Mouse (Mus musculus): ENCODE measurements at regions not wholly inside any gene's neighbourhood (a gene's known extent, or its start where the extent isn't known, plus 50 kb on each side); places are given as distances from the start of the nearest gene placed in this dataset.

DNA sequence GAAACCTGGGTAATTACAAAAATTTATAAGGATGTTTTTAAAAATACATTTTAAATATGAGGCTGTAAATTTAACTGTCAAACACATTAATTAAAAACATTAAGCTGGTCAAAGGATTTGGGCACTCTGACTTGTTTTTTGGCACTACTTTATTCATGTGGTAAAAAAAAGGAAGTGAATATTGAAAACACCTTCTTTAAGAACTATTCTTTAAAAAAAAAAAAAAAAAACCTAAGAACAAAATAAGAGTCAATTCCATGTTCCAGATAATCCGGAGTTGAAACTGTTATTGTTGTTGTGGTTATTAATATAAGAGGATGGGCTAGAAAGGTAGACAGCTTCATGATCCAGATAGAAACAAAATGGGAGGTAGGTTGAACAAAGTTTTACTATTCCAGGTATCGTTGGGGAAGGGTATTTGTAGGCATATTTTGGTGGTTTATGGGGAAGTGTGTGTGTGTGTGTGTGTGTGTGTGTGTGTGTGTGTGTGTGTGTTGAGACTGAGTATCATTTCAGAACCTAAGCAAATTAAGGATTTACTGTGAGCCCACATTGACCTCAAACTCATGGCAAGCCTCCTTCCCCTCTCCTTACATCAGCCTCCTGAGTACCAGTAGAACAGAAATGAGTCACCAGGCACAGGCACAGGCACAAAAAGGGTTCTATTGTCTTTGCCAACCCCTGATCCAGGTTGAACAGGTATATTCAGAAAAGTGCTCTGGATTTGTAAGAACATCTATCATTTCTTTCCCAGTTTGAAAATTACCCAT, 85.2 kb upstream of the Hapln1 start:
- 86% methylated on average over 2 of the region's 2 CpGs for WGBS
- ATAC-seq = no peak
- no peaks in the 10 kb centered on the region for H3K36me3 ChIP-seq (ENCODE audit: control insufficient read depth, insufficient read depth, low read length)
- H3K9me3 ChIP-seq (replicated peaks; ENCODE audit: control insufficient read depth, low read length, poor library complexity, severe bottlenecking) = no peaks in the 10 kb centered on the region
- no peak overlapping the region for H3K9ac ChIP-seq (ENCODE audit: low read depth, low read length)
- H3K4me3 ChIP-seq (ENCODE audit: low read depth, low read length) = no peak overlapping the region
- H3K27me3 ChIP-seq (ENCODE audit: control insufficient read depth, insufficient read depth, low read depth, low read length) = no peaks in the 10 kb centered on the region
- H3K4me2 ChIP-seq (ENCODE audit: low read length) = no peak overlapping the region
- no peak overlapping the region for H3K27ac ChIP-seq (ENCODE audit: low read length)
- H3K4me1 ChIP-seq (ENCODE audit: control insufficient read depth, insufficient read depth, low read length) = no peaks in the 10 kb centered on the region

DNA sequence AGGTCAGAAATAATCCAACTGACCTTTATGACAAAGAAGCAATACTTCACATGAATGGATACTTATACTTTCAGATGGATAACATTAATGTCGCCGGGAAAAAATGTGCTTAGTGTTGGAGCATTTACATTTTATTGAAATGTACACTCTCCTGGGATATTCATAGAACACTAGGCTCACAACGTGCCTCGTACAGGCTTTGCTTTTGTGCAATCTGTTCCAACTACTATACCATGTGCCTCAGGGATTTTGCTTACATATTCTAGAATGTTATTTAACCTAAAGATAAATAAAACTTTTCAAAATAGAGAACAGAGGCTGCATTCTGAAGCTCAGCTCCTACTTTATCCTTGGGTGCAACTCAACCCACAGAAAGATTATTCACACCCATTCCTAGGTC, 75.8 kb upstream of the Hapln1 start:
- no peak for ATAC-seq

More for the DNA sequence above, 75.8 kb upstream of the Hapln1 start:
- Histone ChIP-seq H3K4me2 (ENCODE audit: low read length) (no peak overlapping the region), H3K27me3 (ENCODE audit: control insufficient read depth, insufficient read depth, low read depth, low read length) (no peaks in the 10 kb centered on the region), H3K9me3 (replicated peaks; ENCODE audit: control insufficient read depth, low read length, poor library complexity, severe bottlenecking) (no peaks in the 10 kb centered on the region), H3K4me1 (ENCODE audit: control insufficient read depth, insufficient read depth, low read length) (no peaks in the 10 kb centered on the region), H3K9ac (ENCODE audit: low read depth, low read length) (no peak overlapping the region), H3K4me3 (ENCODE audit: low read depth, low read length) (no peak overlapping the region), H3K27ac (ENCODE audit: low read length) (no peak overlapping the region), H3K36me3 (ENCODE audit: control insufficient read depth, insufficient read depth, low read length) (no peaks in the 10 kb centered on the region)
- WGBS = 70% methylated on average over 4 of the region's 4 CpGs

Measured in midbrain, embryonic 16.5 days (tissue).